Mouse (Mus musculus): ENCODE data around the gene Phf3.

Phf3 gene

DNA sequence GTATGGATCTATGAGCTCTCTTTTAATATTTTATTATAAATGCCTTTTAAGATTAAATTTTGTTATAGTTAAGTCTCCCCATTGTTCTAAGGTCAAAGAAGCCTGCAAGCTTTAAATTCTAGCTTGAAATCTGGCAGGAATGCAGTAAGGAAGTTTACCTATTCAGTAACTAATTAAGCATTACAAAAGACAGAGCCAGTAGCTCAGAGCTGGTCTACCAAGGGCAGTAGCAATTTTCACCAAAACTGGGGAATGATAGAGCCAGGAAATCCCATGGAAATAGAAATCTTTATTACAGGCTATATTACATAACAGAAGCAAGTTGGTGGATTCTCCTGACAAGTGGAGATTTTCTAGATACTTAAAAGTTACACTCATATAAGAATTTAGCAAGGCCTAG lies 116.9 kb downstream of the Phf3 start:
- no peak for DNase-seq (ENCODE audit: low spot score)

DNA sequence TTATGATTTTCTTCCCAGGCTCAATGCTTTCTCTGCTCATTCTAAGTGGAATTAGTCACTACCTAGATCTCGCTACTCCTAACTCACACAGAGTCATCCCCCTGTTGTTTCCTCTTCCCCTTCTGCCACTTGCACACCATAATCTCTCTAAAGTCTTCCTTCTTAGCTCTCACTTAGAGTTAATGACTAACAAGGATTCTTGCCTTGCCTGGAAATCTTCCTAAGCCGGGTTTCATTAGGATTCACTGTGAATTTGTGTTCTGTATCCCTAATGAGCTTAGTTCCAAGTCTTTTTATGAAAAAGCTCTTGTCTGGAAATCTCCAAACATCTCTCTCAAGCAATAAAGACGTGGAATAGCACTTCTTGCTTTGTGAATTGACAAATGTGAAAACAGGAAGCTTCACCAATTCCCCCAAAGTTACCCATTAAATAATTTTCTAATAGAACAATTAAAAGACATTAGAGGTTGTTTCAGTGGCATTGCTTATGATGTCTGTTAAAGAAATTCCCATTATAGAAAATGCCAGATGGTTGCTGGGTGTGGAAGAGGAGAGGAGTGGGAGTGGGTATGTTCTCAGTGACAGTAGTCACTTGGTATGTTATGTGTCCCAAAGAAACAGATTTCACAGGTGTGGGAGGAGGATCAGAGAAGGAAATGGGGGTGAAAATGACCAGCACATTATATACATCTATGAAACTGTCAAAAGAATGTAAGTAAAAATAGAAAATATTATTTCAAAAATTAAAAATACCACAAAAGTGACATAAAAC lies 118.1 kb downstream of the Phf3 start:
- no peak for DNase-seq (ENCODE audit: low spot score)
